Mouse (Mus musculus) liver, embryonic 18 days (tissue): ENCODE measurements around the gene Tex13c3. TPM values are rescaled to one million over a fixed set of nuclear protein-coding genes. Genes with fewer than 3 reads are reported as not detected.

ENCODE experiments used
- polyA plus RNA-seq: library from polyadenylated mRNA; depleted of rRNA; stranded (reverse); fragments of >200 nt; gene quantifications from 2 replicates; pipeline ENCODE4 v1.2.3, GENCODE M21; 2012; rRNA removed

Gene Tex13c3
- polyA plus RNA-seq: not detected in 2 replicates

DNA sequence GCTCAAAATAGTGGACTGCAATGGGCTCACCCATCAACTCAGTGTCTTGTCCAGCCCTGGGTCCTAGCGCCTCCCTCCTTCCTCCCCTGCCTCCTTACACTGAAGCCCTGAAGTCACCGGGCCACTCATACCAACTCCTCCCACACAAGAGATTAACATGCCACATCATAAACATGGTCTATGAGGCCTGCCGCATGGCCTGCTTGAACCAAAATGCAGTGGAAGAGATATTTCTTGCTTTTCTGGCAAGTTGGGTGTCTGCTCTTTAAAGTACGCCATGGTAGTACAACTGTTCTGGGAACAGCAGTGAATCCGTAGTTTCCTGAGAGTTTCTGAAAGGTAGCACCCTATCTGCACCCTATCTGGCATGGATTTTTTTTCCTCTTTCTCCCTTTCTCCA, at the start of gene Tex13c3:
Gene Tex13c3, minus strand, starts transcription at position 101 of the 400 bp plus-strand sequence.

